Mouse (Mus musculus): Measurements from ENCODE around the gene Unc119b. TPM values are rescaled to one million over a fixed set of nuclear protein-coding genes. Genes with fewer than 3 reads are reported as not detected.

Unc119b gene
- polyA plus RNA-seq (2015; fragmentation: Nextera tagmentation; extraction: Ambion mirVana): 34.3 and 35.2 TPM in 2 replicates

- Histone ChIP-seq H3K4me2 (ENCODE audit: low read depth, low read length) (peak within 1 kb of the TSS; percentile 98), H3K36me3 (ENCODE audit: control insufficient read depth, insufficient read depth, low read length) (no peaks in the 10 kb centered on the region), H3K27ac (ENCODE audit: low read length) (no peak within 1 kb of the TSS), H3K9me3 (ENCODE audit: control insufficient read depth, low read length) (no peaks in the 10 kb centered on the region), H3K4me3 (ENCODE audit: low read length) (peak within 1 kb of the TSS; percentile 90), H3K9ac (ENCODE audit: low read length) (peak within 1 kb of the TSS; percentile 88), H3K27me3 (ENCODE audit: control insufficient read depth, insufficient read depth, low read depth, low read length) (no peaks in the 10 kb centered on the region), H3K4me1 (replicated peaks; ENCODE audit: control insufficient read depth, insufficient read depth, low read length) (peaks cover 11% of the 10 kb centered on the region; the same call in 1 of the 2 replicates)
- under 1% methylated on average over 75 of the region's 81 CpGs for WGBS
- peak; percentile 97 for ATAC-seq (ENCODE audit: low read depth)
Observed at GRCm38 (mm10) chr5:115134234-115135165, at the start of gene Unc119b. Gene Unc119b (minus strand): TSS chr5:115134975.

GRCm38 (mm10) chr5:115183482-115183881, 48.7 kb upstream of the Unc119b start:
- no peak overlapping the region for H3K9ac ChIP-seq (ENCODE audit: low read length)
- H3K4me1 ChIP-seq (replicated peaks; ENCODE audit: control insufficient read depth, insufficient read depth, low read length): peaks cover 22% of the 10 kb centered on the region
- no peaks in the 10 kb centered on the region for H3K36me3 ChIP-seq (ENCODE audit: control insufficient read depth, insufficient read depth, low read length)
- H3K27me3 ChIP-seq (ENCODE audit: control insufficient read depth, insufficient read depth, low read depth, low read length): no peaks in the 10 kb centered on the region; the same call in 1 of the 2 replicates
- H3K4me3 ChIP-seq (ENCODE audit: low read length): no peak overlapping the region
- H3K4me2 ChIP-seq (ENCODE audit: low read depth, low read length): no peak overlapping the region
- no peak overlapping the region for H3K27ac ChIP-seq (ENCODE audit: low read length)
- no peak for ATAC-seq (ENCODE audit: low read depth)
- no peaks in the 10 kb centered on the region for H3K9me3 ChIP-seq (ENCODE audit: control insufficient read depth, low read length)
- WGBS: 41% methylated on average over 10 of the region's 10 CpGs

GRCm38 (mm10) chr5:115182925-115183324, 48.1 kb upstream of the Unc119b start:
- no peak overlapping the region for H3K9ac ChIP-seq (ENCODE audit: low read length)
- WGBS: 67% methylated on average over 8 of the region's 8 CpGs
- H3K4me1 ChIP-seq (replicated peaks; ENCODE audit: control insufficient read depth, insufficient read depth, low read length): peaks cover 22% of the 10 kb centered on the region
- H3K4me3 ChIP-seq (ENCODE audit: low read length): no peak overlapping the region
- H3K4me2 ChIP-seq (ENCODE audit: low read depth, low read length): no peak overlapping the region
- H3K36me3 ChIP-seq (ENCODE audit: control insufficient read depth, insufficient read depth, low read length): no peaks in the 10 kb centered on the region
- no peak overlapping the region for H3K27ac ChIP-seq (ENCODE audit: low read length)
- ATAC-seq (ENCODE audit: low read depth): no peak
- H3K9me3 ChIP-seq (ENCODE audit: control insufficient read depth, low read length): no peaks in the 10 kb centered on the region
- no peaks in the 10 kb centered on the region; the same call in 1 of the 2 replicates for H3K27me3 ChIP-seq (ENCODE audit: control insufficient read depth, insufficient read depth, low read depth, low read length)

- 53% methylated on average over 13 of the region's 13 CpGs for WGBS
- H3K4me2 ChIP-seq (ENCODE audit: low read depth, low read length): no peak overlapping the region
- H3K9me3 ChIP-seq (ENCODE audit: control insufficient read depth, low read length): no peaks in the 10 kb centered on the region
- no peak overlapping the region for H3K9ac ChIP-seq (ENCODE audit: low read length)
- no peak overlapping the region for H3K4me3 ChIP-seq (ENCODE audit: low read length)
- ATAC-seq (ENCODE audit: low read depth): peak; percentile 61
- no peaks in the 10 kb centered on the region for H3K36me3 ChIP-seq (ENCODE audit: control insufficient read depth, insufficient read depth, low read length)
- peaks cover 17% of the 10 kb centered on the region for H3K4me1 ChIP-seq (replicated peaks; ENCODE audit: control insufficient read depth, insufficient read depth, low read length)
- no peaks in the 10 kb centered on the region; the same call in 1 of the 2 replicates for H3K27me3 ChIP-seq (ENCODE audit: control insufficient read depth, insufficient read depth, low read depth, low read length)
- H3K27ac ChIP-seq (ENCODE audit: low read length): no peak overlapping the region
Observed at GRCm38 (mm10) chr5:115181248-115181940, 46.6 kb upstream of the Unc119b start.

GRCm38 (mm10) chr5:115179596-115179995, 44.8 kb upstream of the Unc119b start:
- 91% methylated on average over 11 of the region's 11 CpGs for WGBS
- Histone ChIP-seq H3K4me3 (ENCODE audit: low read length) (no peak overlapping the region), H3K27me3 (ENCODE audit: control insufficient read depth, insufficient read depth, low read depth, low read length) (no peaks in the 10 kb centered on the region), H3K4me2 (ENCODE audit: low read depth, low read length) (no peak overlapping the region), H3K27ac (ENCODE audit: low read length) (no peak overlapping the region), H3K4me1 (replicated peaks; ENCODE audit: control insufficient read depth, insufficient read depth, low read length) (peaks cover 17% of the 10 kb centered on the region), H3K9ac (ENCODE audit: low read length) (no peak overlapping the region), H3K9me3 (ENCODE audit: control insufficient read depth, low read length) (no peaks in the 10 kb centered on the region), H3K36me3 (ENCODE audit: control insufficient read depth, insufficient read depth, low read length) (no peaks in the 10 kb centered on the region)
- ATAC-seq (ENCODE audit: low read depth): no peak

- H3K9ac ChIP-seq (ENCODE audit: low read length): no peak overlapping the region
- no peak overlapping the region for H3K4me3 ChIP-seq (ENCODE audit: low read length)
- ATAC-seq (ENCODE audit: low read depth): no peak
- no peaks in the 10 kb centered on the region for H3K9me3 ChIP-seq (ENCODE audit: control insufficient read depth, low read length)
- H3K27me3 ChIP-seq (ENCODE audit: control insufficient read depth, insufficient read depth, low read depth, low read length): no peaks in the 10 kb centered on the region
- WGBS: 75% methylated on average over 6 of the region's 6 CpGs
- H3K27ac ChIP-seq (ENCODE audit: low read length): no peak overlapping the region
- H3K36me3 ChIP-seq (ENCODE audit: control insufficient read depth, insufficient read depth, low read length): no peaks in the 10 kb centered on the region
- no peak overlapping the region for H3K4me2 ChIP-seq (ENCODE audit: low read depth, low read length)
- H3K4me1 ChIP-seq (replicated peaks; ENCODE audit: control insufficient read depth, insufficient read depth, low read length): peaks cover 13% of the 10 kb centered on the region
Observed at GRCm38 (mm10) chr5:115177866-115178265, 43.1 kb upstream of the Unc119b start.

GRCm38 (mm10) chr5:115174554-115174953, 39.8 kb upstream of the Unc119b start:
- Histone ChIP-seq H3K9ac (ENCODE audit: low read length) (no peak overlapping the region), H3K36me3 (ENCODE audit: control insufficient read depth, insufficient read depth, low read length) (no peaks in the 10 kb centered on the region), H3K27me3 (ENCODE audit: control insufficient read depth, insufficient read depth, low read depth, low read length) (no peaks in the 10 kb centered on the region), H3K4me1 (replicated peaks; ENCODE audit: control insufficient read depth, insufficient read depth, low read length) (peaks cover 2% of the 10 kb centered on the region; the same call in 1 of the 2 replicates), H3K27ac (ENCODE audit: low read length) (no peak overlapping the region), H3K4me2 (ENCODE audit: low read depth, low read length) (no peak overlapping the region), H3K4me3 (ENCODE audit: low read length) (no peak overlapping the region), H3K9me3 (ENCODE audit: control insufficient read depth, low read length) (no peaks in the 10 kb centered on the region)
- no peak for ATAC-seq (ENCODE audit: low read depth)
- 92% methylated on average over 1 of the region's 1 CpGs for WGBS

GRCm38 (mm10) chr5:115170150-115170549, 35.4 kb upstream of the Unc119b start:
- Histone ChIP-seq H3K27ac (ENCODE audit: low read length) (no peak overlapping the region), H3K4me1 (replicated peaks; ENCODE audit: control insufficient read depth, insufficient read depth, low read length) (peaks cover 19% of the 10 kb centered on the region), H3K9ac (ENCODE audit: low read length) (no peak overlapping the region), H3K27me3 (ENCODE audit: control insufficient read depth, insufficient read depth, low read depth, low read length) (no peaks in the 10 kb centered on the region), H3K36me3 (ENCODE audit: control insufficient read depth, insufficient read depth, low read length) (no peaks in the 10 kb centered on the region), H3K4me2 (ENCODE audit: low read depth, low read length) (no peak overlapping the region), H3K4me3 (ENCODE audit: low read length) (no peak overlapping the region), H3K9me3 (ENCODE audit: control insufficient read depth, low read length) (no peaks in the 10 kb centered on the region)
- ATAC-seq (ENCODE audit: low read depth): no peak
- 65% methylated on average over 8 of the region's 8 CpGs for WGBS

All from lung, embryonic 16.5 days (tissue).